Mouse (Mus musculus) forebrain, embryonic 15.5 days (tissue): Measurements from ENCODE around the gene Sdsl. TPM values are rescaled to one million over a fixed set of nuclear protein-coding genes. Genes with fewer than 3 reads are reported as not detected.

ENCODE experiments used
- ATAC-seq: fragments of 200-750 bp; cut with Nextera tagmentation; replicated peaks from 2 replicates; pipeline ENCODE4 v1.8.0; 2017; ENCODE audit warnings: mild to moderate bottlenecking, moderate TSS enrichment, moderate library complexity
- H3K27ac ChIP-seq: fragments of 300-500 bp; sonication (generic); replicated peaks from 2 replicates; pipeline ENCODE4 v1.5.1; 2015; ENCODE audit warnings: mild to moderate bottlenecking, inconsistent platforms
- H3K27me3 ChIP-seq: fragments of 300-500 bp; sonication (generic); 2 replicates; pipeline ENCODE4 v1.6.1; 2015; ENCODE audit warnings: inconsistent platforms
- H3K36me3 ChIP-seq: fragments of 300-500 bp; sonication (generic); 2 replicates; pipeline ENCODE4 v1.6.1; 2015; ENCODE audit warnings: mild to moderate bottlenecking, inconsistent platforms
- H3K4me1 ChIP-seq: fragments of 300-500 bp; sonication (generic); 2 replicates; pipeline ENCODE4 v1.6.1; 2015; ENCODE audit warnings: inconsistent platforms
- H3K4me2 ChIP-seq: fragments of 300-500 bp; sonication (generic); replicated peaks from 2 replicates; pipeline ENCODE4 v1.6.1; 2015; ENCODE audit warnings: mild to moderate bottlenecking, inconsistent platforms
- H3K4me3 ChIP-seq: fragments of 300-500 bp; sonication (generic); 2 replicates; pipeline ENCODE4 v1.5.1; 2015; ENCODE audit warnings: mild to moderate bottlenecking, inconsistent platforms
- H3K9ac ChIP-seq: fragments of 300-500 bp; sonication (generic); replicated peaks from 2 replicates; pipeline ENCODE4 v1.6.1; 2015; ENCODE audit warnings: mild to moderate bottlenecking, inconsistent platforms
- H3K9me3 ChIP-seq: fragments of 300-500 bp; sonication (generic); 2 replicates; pipeline ENCODE4 v1.6.1; 2016; ENCODE audit warnings: inconsistent platforms
- WGBS: fragments of 180-500 bp; shearing (Covaris S2); methylation state at CpG from one replicate; pipeline ENCODE4 v1.1.7; 2015; ENCODE audit warnings: mixed read lengths; 5-methylcytosine and 5-hydroxymethylcytosine counted together
- polyA plus RNA-seq: library from polyadenylated mRNA; unstranded; fragments of >200 nt; fragmentation: Nextera tagmentation; extraction: Ambion mirVana; gene quantifications from 2 replicates; pipeline ENCODE4 v1.2.1, GENCODE M21; 2015

The Sdsl gene
- polyA plus RNA-seq, 1 experiment from 2014 or later = 2.6 TPM

GRCm38 (mm10) chr5:120432486-120433015 is 40.1 kb downstream of the Sdsl start:
- WGBS = 0% methylated on average over 9 of the region's 9 CpGs
- Histone ChIP-seq H3K27me3 (peaks cover 87% of the 10 kb centered on the region), H3K9me3 (no peaks in the 10 kb centered on the region), H3K9ac (peak overlapping the region; percentile 12; the same call in 1 of the 2 replicates), H3K36me3 (no peaks in the 10 kb centered on the region), H3K4me3 (peak overlapping the region; percentile 34), H3K27ac (peak overlapping the region; percentile 24; the same call in 1 of the 2 replicates), H3K4me1 (peaks cover 40% of the 10 kb centered on the region), H3K4me2 (no peak overlapping the region)
- no peak for ATAC-seq

- Histone ChIP-seq H3K4me2 (peak within 1 kb of the TSS; percentile 33), H3K27ac (peak within 1 kb of the TSS; percentile 24; the same call in 1 of the 2 replicates), H3K9ac (peak within 1 kb of the TSS; percentile 12), H3K27me3 (peaks cover 87% of the 10 kb centered on the region), H3K4me1 (peaks cover 41% of the 10 kb centered on the region), H3K9me3 (no peaks in the 10 kb centered on the region), H3K4me3 (peak within 1 kb of the TSS; percentile 34), H3K36me3 (no peaks in the 10 kb centered on the region)
- ATAC-seq = no peak; the same call in 1 of the 2 replicates
- WGBS = under 1% methylated on average over 69 of the region's 69 CpGs
Measured at GRCm38 (mm10) chr5:120431649-120432485, 40.7 kb downstream of the Sdsl start, which contains the start of gene Lhx5. TSS of gene Lhx5 (plus strand) at chr5:120431699.

GRCm38 (mm10) chr5:120431001-120431583 is 41.5 kb downstream of the Sdsl start:
- Histone ChIP-seq H3K9me3 (no peaks in the 10 kb centered on the region), H3K36me3 (no peaks in the 10 kb centered on the region), H3K4me3 (peak overlapping the region; percentile 34), H3K27me3 (peaks cover 90% of the 10 kb centered on the region), H3K27ac (0 out of 2 replicates have a peak overlapping the region, but pooled peaks have one; percentile 12), H3K4me1 (peaks cover 38% of the 10 kb centered on the region), H3K9ac (no peak overlapping the region; the same call in none of the 2 replicates), H3K4me2 (no peak overlapping the region)
- no peak for ATAC-seq
- under 1% methylated on average over 30 of the region's 30 CpGs for WGBS

DNA sequence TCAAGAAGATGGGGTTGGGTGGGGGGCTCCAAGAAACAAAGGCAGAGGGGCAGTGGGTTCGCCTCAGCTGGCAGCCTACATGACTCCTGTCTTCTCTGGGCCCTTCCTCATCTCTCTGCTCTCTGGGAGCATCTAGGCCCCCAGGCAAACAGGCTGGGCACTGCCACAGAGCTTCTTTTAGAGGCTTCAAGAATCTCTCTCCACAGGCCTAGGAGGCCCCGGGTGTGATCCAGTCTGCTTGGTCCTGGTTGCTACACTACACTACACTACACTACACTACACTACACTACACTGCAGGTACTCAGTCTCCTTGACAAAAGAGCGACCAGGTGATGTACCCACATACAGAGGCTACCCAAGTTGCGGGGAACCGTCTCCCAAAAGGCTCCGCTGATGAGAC is 42.9 kb downstream of the Sdsl start:
- no peak overlapping the region for H3K9ac ChIP-seq
- H3K9me3 ChIP-seq = no peaks in the 10 kb centered on the region
- H3K4me1 ChIP-seq = peaks cover 30% of the 10 kb centered on the region
- H3K27ac ChIP-seq = no peak overlapping the region
- 0 out of 2 replicates have a peak overlapping the region, but pooled peaks have one; percentile 7 for H3K4me3 ChIP-seq
- WGBS = 28% methylated on average over 6 of the region's 6 CpGs
- no peaks in the 10 kb centered on the region for H3K36me3 ChIP-seq
- ATAC-seq = no peak
- peaks cover 80% of the 10 kb centered on the region for H3K27me3 ChIP-seq
- no peak overlapping the region for H3K4me2 ChIP-seq

GRCm38 (mm10) chr5:120428990-120429389 is 43.6 kb downstream of the Sdsl start:
- Histone ChIP-seq H3K27ac (no peak overlapping the region), H3K4me1 (peaks cover 34% of the 10 kb centered on the region), H3K27me3 (peaks cover 79% of the 10 kb centered on the region), H3K36me3 (no peaks in the 10 kb centered on the region), H3K4me2 (no peak overlapping the region), H3K9ac (no peak overlapping the region), H3K9me3 (no peaks in the 10 kb centered on the region), H3K4me3 (no peak overlapping the region)
- no peak for ATAC-seq
- WGBS = 4% methylated on average over 6 of the region's 6 CpGs

- Histone ChIP-seq H3K9ac (no peak overlapping the region), H3K4me1 (peaks cover 34% of the 10 kb centered on the region), H3K9me3 (no peaks in the 10 kb centered on the region), H3K36me3 (no peaks in the 10 kb centered on the region), H3K27me3 (peaks cover 77% of the 10 kb centered on the region), H3K4me3 (peak overlapping the region; percentile 14; the same call in 1 of the 2 replicates), H3K27ac (no peak overlapping the region), H3K4me2 (peak overlapping the region; percentile 7)
- WGBS = 3% methylated on average over 21 of the region's 21 CpGs
- ATAC-seq = no peak
Measured at GRCm38 (mm10) chr5:120428189-120428838, 44.3 kb downstream of the Sdsl start.

DNA sequence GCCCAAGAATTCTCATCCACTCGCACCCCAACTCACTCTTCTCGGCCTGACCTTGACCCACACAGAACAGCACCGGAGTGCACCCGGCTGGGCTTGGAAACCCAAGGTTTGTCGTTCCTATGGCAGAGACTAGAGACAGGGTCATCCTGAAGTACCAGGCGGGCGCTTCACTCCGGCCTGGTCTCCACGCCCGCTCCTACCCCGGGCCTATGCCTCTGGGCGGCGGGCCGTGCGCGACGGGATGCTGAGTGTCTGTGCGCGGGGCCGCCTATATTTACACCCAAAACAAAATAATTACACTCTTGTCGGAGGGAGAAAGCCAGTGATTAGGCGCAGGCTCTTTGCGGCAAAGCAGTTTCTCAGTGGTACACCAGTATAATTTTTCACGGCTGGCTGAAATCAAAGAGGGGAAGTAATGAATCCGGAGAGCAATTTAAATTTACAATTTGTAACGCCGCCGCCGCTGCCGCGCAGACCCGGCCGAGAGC is 45.1 kb downstream of the Sdsl start:
- no peak for ATAC-seq
- WGBS = 0% methylated on average over 33 of the region's 33 CpGs

GRCm38 (mm10) chr5:120426572-120426971 is 46.0 kb downstream of the Sdsl start:
- WGBS = 3% methylated on average over 10 of the region's 10 CpGs
- Histone ChIP-seq H3K9ac (no peak overlapping the region), H3K27ac (no peak overlapping the region), H3K27me3 (peaks cover 80% of the 10 kb centered on the region), H3K4me2 (no peak overlapping the region), H3K4me3 (no peak overlapping the region), H3K4me1 (peaks cover 26% of the 10 kb centered on the region), H3K36me3 (no peaks in the 10 kb centered on the region), H3K9me3 (no peaks in the 10 kb centered on the region)
- no peak for ATAC-seq

More for the DNA sequence above, 45.1 kb downstream of the Sdsl start:
- H3K4me1 ChIP-seq = peaks cover 34% of the 10 kb centered on the region
- H3K27ac ChIP-seq = 0 out of 2 replicates have a peak overlapping the region, but pooled peaks have one; percentile 24
- no peaks in the 10 kb centered on the region for H3K36me3 ChIP-seq
- H3K9me3 ChIP-seq = no peaks in the 10 kb centered on the region
- peak overlapping the region; percentile 14; the same call in 1 of the 2 replicates for H3K4me3 ChIP-seq
- peak overlapping the region; percentile 7 for H3K4me2 ChIP-seq
- no peak overlapping the region for H3K9ac ChIP-seq
- peaks cover 80% of the 10 kb centered on the region for H3K27me3 ChIP-seq

- H3K4me3 ChIP-seq = no peak overlapping the region; the same call in 1 of the 2 replicates
- H3K27ac ChIP-seq = no peak overlapping the region
- peaks cover 23% of the 10 kb centered on the region for H3K4me1 ChIP-seq
- WGBS = under 1% methylated on average over 19 of the region's 20 CpGs
- H3K36me3 ChIP-seq = no peaks in the 10 kb centered on the region
- ATAC-seq = no peak
- H3K4me2 ChIP-seq = no peak overlapping the region
- H3K27me3 ChIP-seq = peaks cover 79% of the 10 kb centered on the region
- H3K9me3 ChIP-seq = no peaks in the 10 kb centered on the region
- no peak overlapping the region for H3K9ac ChIP-seq
Measured at GRCm38 (mm10) chr5:120425711-120426110, 46.9 kb downstream of the Sdsl start.

DNA sequence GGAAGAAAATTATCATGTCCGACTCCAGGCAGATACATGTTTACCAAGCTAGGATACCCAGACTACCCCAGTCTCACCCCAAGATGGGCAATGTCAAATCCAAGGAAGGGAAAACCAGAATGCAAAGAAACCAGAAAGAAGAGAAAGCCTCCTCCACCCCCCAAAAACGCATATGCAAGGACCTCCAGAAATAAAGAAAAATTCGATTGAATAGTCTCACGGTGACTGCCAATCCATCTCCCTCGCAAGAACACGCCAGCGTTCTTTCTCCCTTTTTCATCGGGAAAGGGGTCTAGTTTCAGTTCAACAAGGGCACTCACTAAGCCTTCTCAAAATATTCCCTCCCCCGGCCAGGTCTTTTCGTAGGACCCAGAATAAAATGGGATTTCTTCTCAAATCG is 48.0 kb downstream of the Sdsl start:
- no peaks in the 10 kb centered on the region for H3K36me3 ChIP-seq
- WGBS = 3% methylated on average over 11 of the region's 11 CpGs
- ATAC-seq = no peak
- peak overlapping the region; percentile 2; the same call in 1 of the 2 replicates for H3K4me3 ChIP-seq
- H3K27ac ChIP-seq = no peak overlapping the region
- H3K4me2 ChIP-seq = 0 out of 2 replicates have a peak overlapping the region, but pooled peaks have one; percentile 3
- no peaks in the 10 kb centered on the region for H3K9me3 ChIP-seq
- H3K9ac ChIP-seq = no peak overlapping the region
- H3K27me3 ChIP-seq = peaks cover 75% of the 10 kb centered on the region
- peaks cover 23% of the 10 kb centered on the region for H3K4me1 ChIP-seq

DNA sequence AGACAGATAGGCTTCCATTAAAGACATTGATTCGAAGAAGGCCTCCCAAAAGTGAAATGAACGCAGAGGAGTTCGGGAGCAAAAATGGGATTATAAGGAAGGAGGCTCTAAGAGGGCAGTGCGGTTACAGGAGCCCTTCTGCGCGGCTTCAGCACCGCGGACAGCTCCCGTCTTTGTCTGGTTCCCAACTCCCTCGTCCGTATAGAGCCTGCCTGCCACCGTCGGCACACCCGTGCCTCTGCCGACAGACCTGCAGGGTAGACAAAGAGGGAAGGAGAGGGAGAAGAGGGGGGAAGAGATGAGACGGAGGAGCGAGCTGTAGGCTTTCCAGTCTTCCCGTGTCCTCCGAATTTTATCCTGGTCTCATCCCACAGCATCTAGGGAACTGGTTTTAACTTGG is 48.6 kb downstream of the Sdsl start:
- Histone ChIP-seq H3K4me3 (0 out of 2 replicates have a peak overlapping the region, but pooled peaks have one; percentile 3), H3K9ac (no peak overlapping the region), H3K27me3 (peaks cover 75% of the 10 kb centered on the region), H3K4me1 (peaks cover 23% of the 10 kb centered on the region), H3K27ac (no peak overlapping the region), H3K36me3 (no peaks in the 10 kb centered on the region), H3K9me3 (no peaks in the 10 kb centered on the region), H3K4me2 (no peak overlapping the region; the same call in 1 of the 2 replicates)
- WGBS = 1% methylated on average over 19 of the region's 19 CpGs
- no peak for ATAC-seq
